Mouse (Mus musculus): ENCODE data around the gene Mybpc3. TPM values are rescaled to one million over a fixed set of nuclear protein-coding genes. Genes with fewer than 3 reads are reported as not detected.
A peak's percentile ranks its signal among the peaks of the same experiment; 100 is the strongest.

Gene Mybpc3
- under 1 TPM; 0.12 TPM for total RNA-seq (2021)
- long read RNA-seq, experiment 1: 0 reads
- long read RNA-seq, experiment 2, partial matches to known transcripts: 0 of 1 reads
- long read RNA-seq, experiment 2, other reads (novel, unspliced or antisense): 1 of 1 reads

GRCm38 (mm10) chr2:91117585-91118275 lies at the start of gene Mybpc3:
Gene Mybpc3, plus strand, starts transcription at chr2:91118144.
- no peak for DNase-seq (ENCODE audit: low spot score in 2 of 2)

GRCm38 (mm10) chr2:91068162-91068871 lies 49.6 kb upstream of the Mybpc3 start:
- no peak for DNase-seq (ENCODE audit: low spot score in 2 of 2)

GRCm38 (mm10) chr2:91068872-91069165 lies 49.1 kb upstream of the Mybpc3 start:
- DNase-seq (ENCODE audit: low spot score in 2 of 2): no peak

DNA sequence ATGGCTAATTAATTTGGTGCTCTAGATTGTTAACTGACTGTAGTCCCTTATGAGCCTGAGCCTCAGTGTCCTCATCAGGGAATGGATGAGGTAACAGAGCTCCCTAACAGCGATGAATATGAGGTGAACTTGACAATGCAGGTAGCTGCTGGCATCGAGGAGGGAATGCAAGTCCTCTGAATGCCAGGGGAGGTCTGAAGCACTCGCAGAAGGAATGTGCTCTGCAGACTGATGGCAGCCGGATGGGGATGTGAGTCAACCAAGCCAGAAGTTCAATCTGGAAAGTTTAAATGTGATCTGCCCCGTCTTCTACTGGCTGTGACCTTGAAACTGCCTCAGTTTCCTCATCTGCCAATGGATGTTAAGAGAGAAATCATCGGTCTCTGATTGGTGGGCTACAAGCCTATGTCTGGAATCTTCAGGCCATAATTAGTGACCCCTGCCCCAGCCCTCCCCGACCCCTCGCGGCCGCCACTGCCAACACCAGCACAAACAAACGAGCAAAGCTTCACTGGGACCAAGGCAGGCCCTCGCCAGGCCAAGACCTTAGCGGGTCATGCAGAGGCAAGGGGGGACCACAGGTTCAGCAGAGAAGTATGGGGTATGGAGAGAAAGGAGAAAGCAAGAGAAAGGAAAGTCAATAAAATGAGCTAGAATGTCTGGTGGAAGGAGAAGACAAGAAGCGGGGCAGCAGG lies 48.5 kb upstream of the Mybpc3 start:
- no peak for DNase-seq (ENCODE audit: low spot score in 2 of 2)

- DNase-seq (ENCODE audit: low spot score in 2 of 2): peak; percentile 94 to 95
Measured at GRCm38 (mm10) chr2:91070076-91070800, 47.7 kb upstream of the Mybpc3 start, which contains the start of gene Slc39a13. Gene Slc39a13, minus strand, starts transcription at chr2:91070417.

- DNase-seq (ENCODE audit: low spot score in 2 of 2): no peak
Measured at GRCm38 (mm10) chr2:91071059-91071458, 46.9 kb upstream of the Mybpc3 start.

DNA sequence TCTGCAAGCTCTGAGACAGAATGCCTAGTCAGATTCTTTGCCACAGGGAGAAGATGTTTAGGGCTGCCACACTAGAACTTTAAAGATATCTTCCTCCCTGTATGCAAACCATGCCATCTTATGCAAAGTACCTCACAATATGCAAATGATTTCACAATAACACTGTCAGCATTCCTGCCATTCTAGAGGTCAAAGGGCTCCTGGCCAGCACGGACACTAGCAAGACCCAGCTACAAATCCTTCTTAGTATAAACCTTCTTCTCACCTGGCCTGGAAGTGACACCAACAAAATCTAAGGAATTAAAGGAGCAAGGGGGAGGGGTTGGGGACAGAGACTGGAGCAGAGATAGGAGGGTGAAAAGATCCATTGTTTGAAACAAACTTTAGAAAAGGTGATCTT lies 45.9 kb upstream of the Mybpc3 start:
- no peak for DNase-seq (ENCODE audit: low spot score in 2 of 2)

DNA sequence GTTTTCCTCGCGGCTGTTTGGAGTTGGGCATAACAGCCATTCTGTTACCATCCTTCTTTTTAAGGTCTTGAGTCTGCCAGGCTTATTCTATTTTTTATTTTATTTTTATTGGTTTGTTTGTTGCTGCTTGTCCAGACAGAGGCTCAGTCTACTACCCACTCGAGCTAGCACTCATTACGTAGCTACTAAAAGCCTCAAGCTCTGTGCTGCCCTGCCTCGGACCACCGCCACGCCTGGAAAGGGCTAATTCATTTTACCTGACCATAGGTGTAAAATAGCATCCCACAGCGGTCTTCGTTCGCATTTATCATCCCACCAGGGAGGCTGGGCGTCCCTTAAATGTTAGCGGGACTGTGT lies 40.0 kb upstream of the Mybpc3 start:
- DNase-seq (ENCODE audit: low spot score in 2 of 2): no peak

GRCm38 (mm10) chr2:91078314-91079025 lies 39.5 kb upstream of the Mybpc3 start:
- no peak for DNase-seq (ENCODE audit: low spot score in 2 of 2)

- no peak for DNase-seq (ENCODE audit: low spot score in 2 of 2)
Measured at GRCm38 (mm10) chr2:91079026-91079384, 38.9 kb upstream of the Mybpc3 start.

GRCm38 (mm10) chr2:91080784-91081513 lies 37.0 kb upstream of the Mybpc3 start:
- DNase-seq (ENCODE audit: low spot score in 2 of 2): no peak

GRCm38 (mm10) chr2:91081775-91082695 lies 35.9 kb upstream of the Mybpc3 start, which contains the start of gene Spi1:
Gene Spi1, plus strand, starts transcription at chr2:91082390.
- no peak for DNase-seq (ENCODE audit: low spot score in 2 of 2)

- no peak for DNase-seq (ENCODE audit: low spot score in 2 of 2)
Measured at GRCm38 (mm10) chr2:91082844-91083243, 35.1 kb upstream of the Mybpc3 start.

DNA sequence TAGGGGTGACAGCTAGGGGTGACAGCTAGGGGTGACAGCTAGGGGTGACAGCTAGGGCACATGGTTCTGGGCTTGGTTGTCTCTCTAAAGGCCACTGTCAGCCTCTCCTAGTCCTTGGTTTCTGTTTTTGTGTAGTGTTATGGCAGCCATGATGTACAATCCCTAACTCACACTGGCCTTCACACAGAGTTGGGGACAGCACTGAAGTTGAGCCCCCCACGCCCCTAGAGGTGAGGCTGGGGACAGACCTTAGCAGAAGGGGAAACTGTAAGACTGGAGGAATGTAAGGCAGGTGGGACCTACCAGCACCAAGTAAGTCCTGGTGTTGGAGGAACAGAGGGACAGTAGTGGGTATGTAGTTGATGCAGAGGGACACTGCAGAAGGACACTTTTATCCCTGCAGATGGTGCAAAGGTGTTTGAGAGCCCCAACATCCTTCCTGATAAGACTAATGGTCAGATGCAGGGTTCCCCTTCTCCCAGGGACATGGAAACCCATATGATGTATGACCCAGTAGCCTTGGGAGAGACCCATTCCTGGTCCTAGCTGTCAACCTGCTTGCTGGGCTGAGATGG lies 34.5 kb upstream of the Mybpc3 start:
- DNase-seq (ENCODE audit: low spot score in 2 of 2): no peak

GRCm38 (mm10) chr2:91084179-91084820 lies 33.6 kb upstream of the Mybpc3 start:
- no peak for DNase-seq (ENCODE audit: low spot score in 2 of 2)

DNA sequence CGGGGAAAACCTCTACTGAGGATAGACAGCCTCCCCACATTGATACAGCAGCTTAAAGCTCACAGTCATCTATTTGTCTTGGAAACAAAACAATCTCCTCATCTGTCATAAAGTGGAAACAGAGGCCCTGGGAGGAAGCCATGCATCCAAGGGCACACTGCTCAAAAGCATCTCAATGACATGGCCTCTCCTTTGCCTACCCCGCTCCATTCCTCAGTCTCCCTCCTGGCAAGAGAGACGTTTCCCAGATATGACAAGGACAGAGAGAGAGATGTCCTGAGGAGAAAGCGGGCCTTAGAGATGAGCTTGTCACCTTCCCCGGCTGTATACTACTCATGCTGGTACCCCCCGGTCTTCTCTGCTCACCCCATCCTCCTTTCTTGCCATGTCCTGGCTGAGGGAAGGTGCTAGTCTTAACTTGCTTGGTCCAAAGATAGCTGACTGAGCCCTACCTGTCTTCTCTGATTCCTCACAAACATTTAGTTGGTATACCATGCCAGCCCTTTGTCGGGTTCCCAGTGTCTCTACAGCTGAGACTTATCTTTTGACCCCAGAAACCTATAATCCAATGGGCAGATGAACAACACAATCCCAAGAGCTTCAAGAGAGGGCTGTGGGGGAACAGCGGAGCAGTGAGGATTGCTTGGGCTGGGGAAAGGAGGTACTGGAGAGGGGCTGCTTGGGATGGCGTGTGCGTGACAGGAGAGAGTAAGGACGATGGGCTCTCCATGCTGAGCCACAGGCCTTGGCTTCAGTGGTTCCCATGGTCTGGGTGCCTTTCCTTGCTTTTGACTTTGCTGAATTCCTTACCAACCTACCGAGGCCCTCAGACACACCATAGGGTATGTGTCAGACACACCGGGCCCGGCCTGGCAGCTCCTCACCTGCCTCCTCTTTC lies 32.2 kb upstream of the Mybpc3 start:
- no peak for DNase-seq (ENCODE audit: low spot score in 2 of 2)

Measured in left cerebral cortex, adult 18-20 months (tissue).